Mouse (Mus musculus) stomach, embryonic 16.5 days (tissue): Measurements from ENCODE around the gene Cldn19. TPM values are rescaled to one million over a fixed set of nuclear protein-coding genes. Genes with fewer than 3 reads are reported as not detected.

Experiments
- ATAC-seq: fragments of 200-750 bp; cut with Nextera tagmentation; 2 replicates; pipeline ENCODE4 v1.8.0; 2017; ENCODE audit warnings: moderate number of reproducible peaks, moderate TSS enrichment; ENCODE audit not compliant: insufficient read depth, low FRiP score
- H3K27ac ChIP-seq: fragments of 300-500 bp; sonication (generic); 2 replicates; pipeline ENCODE4 v1.5.1; 2014; ENCODE audit warnings: low read length
- H3K27me3 ChIP-seq: fragments of 300-500 bp; sonication (generic); 2 replicates; pipeline ENCODE4 v1.6.1; 2014; ENCODE audit warnings: low read length, control low read depth, mixed read lengths; ENCODE audit not compliant: control insufficient read depth, insufficient read depth
- H3K36me3 ChIP-seq: fragments of 300-500 bp; sonication (generic); 2 replicates; pipeline ENCODE4 v1.6.1; 2014; ENCODE audit warnings: low read length; ENCODE audit not compliant: control insufficient read depth, insufficient read depth
- H3K4me1 ChIP-seq: fragments of 300-500 bp; sonication (generic); 2 replicates; pipeline ENCODE4 v1.6.1; 2014; ENCODE audit warnings: low read length, control low read depth, mixed read lengths; ENCODE audit not compliant: control insufficient read depth, insufficient read depth
- H3K4me2 ChIP-seq: fragments of 300-500 bp; sonication (generic); 2 replicates; pipeline ENCODE4 v1.6.1; 2014; ENCODE audit warnings: low read depth, low read length, mixed read lengths
- H3K4me3 ChIP-seq: fragments of 300-500 bp; sonication (generic); replicated peaks from 2 replicates; pipeline ENCODE4 v1.5.1; 2014; ENCODE audit warnings: mild to moderate bottlenecking, low read length
- H3K9ac ChIP-seq: fragments of 300-500 bp; sonication (generic); 2 replicates; pipeline ENCODE4 v1.6.1; 2014; ENCODE audit warnings: low read length
- H3K9me3 ChIP-seq: fragments of 300-500 bp; sonication (generic); replicated peaks from 2 replicates; pipeline ENCODE4 v1.6.1; 2016; ENCODE audit warnings: low read length, control low read depth; ENCODE audit not compliant: control insufficient read depth
- whole genome bisulfite sequencing: fragments of 180-500 bp; shearing (Covaris S2); extraction: QIAGEN DNeasy Blood & Tissue Kit; methylation state at CpG from one replicate; pipeline ENCODE4 v1.1.7; 2014; 5-methylcytosine and 5-hydroxymethylcytosine counted together
- polyA plus RNA-seq: library from polyadenylated mRNA; unstranded; fragments of >200 nt; fragmentation: Nextera tagmentation; extraction: Ambion mirVana; gene quantifications from 2 replicates; pipeline ENCODE4 v1.2.1, GENCODE M21; 2015

The Cldn19 gene
- polyA plus RNA-seq, 1 experiment from 2014 or later, result 0.10 TPM

- H3K27ac ChIP-seq, result no peak overlapping the region
- no peaks in the 10 kb centered on the region for H3K9me3 ChIP-seq
- H3K27me3 ChIP-seq, result no peaks in the 10 kb centered on the region
- H3K4me1 ChIP-seq, result peaks cover 6% of the 10 kb centered on the region
- no peak overlapping the region for H3K9ac ChIP-seq
- 73% methylated on average over 14 of the region's 14 CpGs for WGBS
- H3K4me2 ChIP-seq, result no peak overlapping the region
- H3K36me3 ChIP-seq, result no peaks in the 10 kb centered on the region
- H3K4me3 ChIP-seq, result no peak overlapping the region
- no peak for ATAC-seq
Measured at GRCm38 (mm10) chr4:119246688-119247225, 8.5 kb upstream of the Cldn19 start.

GRCm38 (mm10) chr4:119247462-119248235 is 7.6 kb upstream of the Cldn19 start:
- Histone ChIP-seq H3K9ac (peak overlapping the region; percentile 23), H3K4me1 (peaks cover 6% of the 10 kb centered on the region), H3K27ac (no peak overlapping the region; the same call in 1 of the 2 replicates), H3K9me3 (no peaks in the 10 kb centered on the region), H3K36me3 (no peaks in the 10 kb centered on the region), H3K27me3 (no peaks in the 10 kb centered on the region), H3K4me3 (no peak overlapping the region), H3K4me2 (no peak overlapping the region)
- ATAC-seq, result peak; percentile 72
- 34% methylated on average over 13 of the region's 13 CpGs for WGBS

GRCm38 (mm10) chr4:119248407-119248965 is 6.7 kb upstream of the Cldn19 start:
- Histone ChIP-seq H3K9ac (no peak overlapping the region), H3K9me3 (no peaks in the 10 kb centered on the region), H3K36me3 (no peaks in the 10 kb centered on the region), H3K4me2 (no peak overlapping the region), H3K4me3 (no peak overlapping the region), H3K27ac (no peak overlapping the region), H3K27me3 (no peaks in the 10 kb centered on the region), H3K4me1 (peaks cover 6% of the 10 kb centered on the region)
- 75% methylated on average over 11 of the region's 11 CpGs for WGBS
- no peak for ATAC-seq

- Histone ChIP-seq H3K27me3 (no peaks in the 10 kb centered on the region), H3K9me3 (no peaks in the 10 kb centered on the region), H3K9ac (no peak overlapping the region), H3K4me1 (peaks cover 14% of the 10 kb centered on the region), H3K4me2 (no peak overlapping the region), H3K4me3 (no peak overlapping the region), H3K36me3 (no peaks in the 10 kb centered on the region), H3K27ac (no peak overlapping the region)
- 43% methylated on average over 7 of the region's 7 CpGs for WGBS
- no peak for ATAC-seq
Measured at GRCm38 (mm10) chr4:119252025-119252808, 3.0 kb upstream of the Cldn19 start.

- Histone ChIP-seq H3K27ac (no peak overlapping the region), H3K9me3 (no peaks in the 10 kb centered on the region), H3K4me3 (no peak overlapping the region), H3K36me3 (no peaks in the 10 kb centered on the region), H3K4me2 (no peak overlapping the region), H3K4me1 (peaks cover 8% of the 10 kb centered on the region; the same call in 1 of the 2 replicates), H3K27me3 (no peaks in the 10 kb centered on the region), H3K9ac (peak overlapping the region; percentile 26; the same call in 1 of the 2 replicates)
- WGBS, result 50% methylated on average over 9 of the region's 9 CpGs
- ATAC-seq, result peak; percentile 28; the same call in 1 of the 2 replicates
Measured at GRCm38 (mm10) chr4:119254012-119254618, 1.1 kb upstream of the Cldn19 start.

GRCm38 (mm10) chr4:119257083-119257482 is 1.9 kb downstream of the Cldn19 start:
- H3K4me2 ChIP-seq, result no peak overlapping the region
- ATAC-seq, result no peak
- no peaks in the 10 kb centered on the region for H3K36me3 ChIP-seq
- no peak overlapping the region for H3K4me3 ChIP-seq
- no peaks in the 10 kb centered on the region for H3K27me3 ChIP-seq
- H3K4me1 ChIP-seq, result peaks cover 8% of the 10 kb centered on the region; the same call in 1 of the 2 replicates
- no peak overlapping the region for H3K9ac ChIP-seq
- WGBS, result 51% methylated on average over 6 of the region's 6 CpGs
- no peaks in the 10 kb centered on the region for H3K9me3 ChIP-seq
- no peak overlapping the region for H3K27ac ChIP-seq

- WGBS, result 76% methylated on average over 15 of the region's 15 CpGs
- no peak for ATAC-seq
- no peak overlapping the region for H3K27ac ChIP-seq
- no peak overlapping the region for H3K9ac ChIP-seq
- H3K4me3 ChIP-seq, result no peak overlapping the region
- H3K27me3 ChIP-seq, result no peaks in the 10 kb centered on the region
- H3K4me1 ChIP-seq, result no peaks in the 10 kb centered on the region
- no peak overlapping the region for H3K4me2 ChIP-seq
- H3K9me3 ChIP-seq, result no peaks in the 10 kb centered on the region
- H3K36me3 ChIP-seq, result no peaks in the 10 kb centered on the region
Measured at GRCm38 (mm10) chr4:119259344-119260254, 4.4 kb downstream of the Cldn19 start.

GRCm38 (mm10) chr4:119261087-119261713 is 6.0 kb downstream of the Cldn19 start:
- H3K4me1 ChIP-seq, result no peaks in the 10 kb centered on the region
- H3K4me3 ChIP-seq, result no peak overlapping the region
- H3K9ac ChIP-seq, result no peak overlapping the region
- no peaks in the 10 kb centered on the region for H3K27me3 ChIP-seq
- no peaks in the 10 kb centered on the region for H3K9me3 ChIP-seq
- no peak for ATAC-seq
- H3K27ac ChIP-seq, result no peak overlapping the region
- H3K4me2 ChIP-seq, result no peak overlapping the region
- no peaks in the 10 kb centered on the region for H3K36me3 ChIP-seq
- 49% methylated on average over 7 of the region's 7 CpGs for WGBS
